Mouse (Mus musculus): ENCODE measurements around the gene 1110008L16Rik.
"Not testable (repeated sequence)": the region's sequence is repeated elsewhere in the genome, so short reads cannot be mapped to it uniquely, and the experiment has no call there.

1110008L16Rik gene

DNA sequence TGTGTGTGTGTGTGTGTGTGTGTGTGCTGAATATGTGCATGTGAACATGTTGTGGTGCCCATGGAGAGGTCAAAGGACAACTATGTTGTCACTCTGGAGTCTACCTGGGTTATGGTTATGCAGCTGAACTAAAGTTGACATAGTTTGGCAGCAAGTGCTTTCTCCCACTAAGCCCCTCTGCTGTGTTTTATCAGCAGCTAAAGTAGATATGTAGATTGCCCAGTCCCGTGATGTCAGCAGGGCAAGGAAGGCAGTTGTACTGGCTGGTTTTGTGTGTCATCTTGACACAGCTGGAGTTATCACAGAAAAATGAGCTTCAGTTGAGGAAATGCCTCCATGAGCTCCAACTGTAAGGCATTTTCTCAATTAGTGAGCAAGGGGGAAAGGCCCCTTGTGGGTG is 43.7 kb downstream of the 1110008L16Rik start:
- not testable (repeated sequence) for DNase-seq

DNA sequence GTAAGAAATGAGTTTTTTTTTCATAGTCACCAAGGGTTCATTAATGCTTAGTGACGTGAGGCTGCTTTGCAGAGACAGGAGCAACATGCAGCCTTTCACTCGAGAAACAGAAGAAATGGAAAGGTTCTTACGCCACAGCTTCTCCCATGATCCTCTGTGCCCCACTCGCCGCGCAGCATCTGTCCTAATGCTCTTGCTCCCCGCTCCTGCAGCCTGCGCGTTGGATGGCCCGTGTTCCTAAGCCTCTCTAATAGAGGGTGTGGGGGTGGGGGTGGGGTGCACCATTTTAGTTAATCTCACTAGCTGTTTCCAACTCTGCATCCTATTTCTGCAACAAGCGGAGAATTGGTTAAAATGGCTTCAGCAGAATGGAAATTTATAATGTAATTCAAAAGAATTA is 44.6 kb downstream of the 1110008L16Rik start:
- DNase-seq = no peak

DNA sequence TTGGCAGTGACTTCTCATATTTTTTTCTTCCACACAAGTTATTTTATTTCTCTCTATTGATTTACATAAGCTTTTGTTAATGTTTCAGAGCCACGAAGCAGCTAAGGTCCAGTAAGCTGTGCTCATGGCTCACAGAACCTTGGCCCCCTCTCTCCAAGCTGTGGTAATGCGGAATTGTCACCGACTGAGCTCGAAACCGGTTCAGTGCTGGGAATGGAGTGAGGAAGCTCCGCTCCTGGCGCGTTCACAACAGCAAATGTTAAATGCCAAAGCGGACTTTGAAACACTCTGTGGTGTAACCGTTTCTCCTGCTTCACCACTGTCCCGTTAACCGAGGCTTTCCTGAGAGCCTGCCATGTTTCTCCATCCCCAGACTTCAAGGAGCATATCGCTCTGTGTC is 45.2 kb downstream of the 1110008L16Rik start:
- DNase-seq = peak; percentile 6

DNA sequence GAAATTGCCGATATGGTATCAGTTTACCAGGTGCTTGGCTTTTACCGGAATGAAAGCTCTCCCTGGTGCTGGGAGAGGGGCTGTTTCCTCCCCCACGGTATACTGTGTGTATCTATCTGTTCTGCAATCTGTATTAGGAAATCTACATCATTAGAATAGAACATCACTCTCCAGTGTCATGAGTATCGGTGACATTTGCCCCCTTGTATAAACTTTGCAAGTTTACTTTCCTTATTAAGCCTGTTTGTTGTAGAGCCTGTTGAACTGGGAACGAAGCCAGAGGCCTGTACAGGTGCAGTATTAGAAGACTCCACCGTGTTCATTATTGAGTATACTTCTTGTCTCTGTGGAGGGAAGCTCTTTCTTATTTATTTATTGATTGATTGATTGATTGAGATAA is 54.0 kb downstream of the 1110008L16Rik start:
- DNase-seq = no peak

DNA sequence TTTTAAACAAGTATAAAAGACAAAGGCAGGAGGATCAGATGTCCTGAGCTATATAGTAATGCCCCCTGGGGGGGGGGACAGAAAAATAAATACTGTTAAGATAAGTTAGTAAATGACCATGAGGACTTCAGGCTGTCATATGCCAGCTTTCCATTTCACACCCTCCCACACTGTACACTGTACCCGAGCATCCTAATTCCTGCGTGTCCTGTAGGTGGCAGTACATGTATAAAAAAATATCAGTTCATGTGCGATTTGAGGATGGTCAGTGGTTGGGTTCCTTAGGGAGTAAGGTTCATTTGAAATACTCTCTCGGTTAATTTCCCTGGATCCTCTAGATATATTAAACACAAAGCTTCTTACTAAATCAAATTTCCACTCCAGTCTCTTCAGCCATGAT is 55.5 kb downstream of the 1110008L16Rik start:
- no peak for DNase-seq

DNA sequence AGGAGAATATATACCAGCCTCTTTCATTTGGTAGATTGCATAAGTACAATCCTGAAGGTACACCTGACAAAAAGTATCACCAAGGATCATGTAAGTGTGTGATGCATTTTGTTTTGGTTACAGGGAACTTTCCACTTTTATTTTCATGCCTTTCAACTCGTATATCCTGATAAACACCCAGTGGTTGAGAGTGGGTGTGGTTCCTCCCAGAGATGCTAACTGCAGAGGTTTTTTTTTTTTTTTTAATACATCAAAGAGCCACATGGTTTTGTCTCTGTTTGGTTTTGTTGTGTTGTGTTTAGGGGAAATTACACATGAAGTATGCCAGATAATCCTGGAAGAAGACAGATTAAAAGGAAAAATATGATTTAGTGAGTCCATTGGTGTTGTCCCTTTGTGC is 57.9 kb downstream of the 1110008L16Rik start:
- no peak for DNase-seq

DNA sequence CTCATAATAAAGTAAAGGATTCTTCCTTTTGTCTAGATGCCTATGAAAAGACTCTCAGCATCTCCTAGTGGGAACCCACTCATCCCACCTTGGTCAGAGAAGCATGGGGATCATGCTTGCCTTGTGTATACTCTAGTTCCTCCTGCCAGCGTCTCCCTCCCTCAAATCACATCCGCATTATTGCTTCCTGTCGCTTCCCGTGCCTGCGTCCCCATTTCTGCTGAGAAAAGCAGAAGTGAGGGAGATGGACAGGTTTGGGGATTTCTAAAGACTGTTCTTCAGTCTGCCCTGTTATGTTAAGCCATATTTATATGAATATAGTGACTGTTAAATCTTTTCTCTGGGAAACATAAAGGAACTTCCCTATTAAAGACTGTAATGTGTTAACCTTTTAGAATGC is 61.6 kb downstream of the 1110008L16Rik start:
- DNase-seq = no peak

DNA sequence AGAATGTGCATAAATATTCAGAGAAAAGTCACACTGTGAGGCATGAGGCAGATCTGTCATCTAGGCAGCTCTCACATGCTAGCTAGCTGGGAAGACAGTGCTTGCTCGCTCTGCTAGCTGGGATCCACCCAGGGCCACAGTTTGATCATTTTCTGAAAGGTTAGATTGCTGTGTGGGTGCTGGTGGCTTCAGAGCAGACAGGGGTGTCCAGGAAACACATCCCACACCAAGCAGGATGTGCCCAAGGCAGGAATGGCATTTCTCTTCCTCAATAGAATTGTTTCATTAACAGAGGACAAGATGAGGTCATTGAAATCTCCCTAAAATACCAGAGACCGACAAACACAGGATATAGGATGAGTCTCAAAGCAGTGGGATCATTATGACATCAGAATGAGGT is 65.7 kb downstream of the 1110008L16Rik start:
- DNase-seq = no peak

DNA sequence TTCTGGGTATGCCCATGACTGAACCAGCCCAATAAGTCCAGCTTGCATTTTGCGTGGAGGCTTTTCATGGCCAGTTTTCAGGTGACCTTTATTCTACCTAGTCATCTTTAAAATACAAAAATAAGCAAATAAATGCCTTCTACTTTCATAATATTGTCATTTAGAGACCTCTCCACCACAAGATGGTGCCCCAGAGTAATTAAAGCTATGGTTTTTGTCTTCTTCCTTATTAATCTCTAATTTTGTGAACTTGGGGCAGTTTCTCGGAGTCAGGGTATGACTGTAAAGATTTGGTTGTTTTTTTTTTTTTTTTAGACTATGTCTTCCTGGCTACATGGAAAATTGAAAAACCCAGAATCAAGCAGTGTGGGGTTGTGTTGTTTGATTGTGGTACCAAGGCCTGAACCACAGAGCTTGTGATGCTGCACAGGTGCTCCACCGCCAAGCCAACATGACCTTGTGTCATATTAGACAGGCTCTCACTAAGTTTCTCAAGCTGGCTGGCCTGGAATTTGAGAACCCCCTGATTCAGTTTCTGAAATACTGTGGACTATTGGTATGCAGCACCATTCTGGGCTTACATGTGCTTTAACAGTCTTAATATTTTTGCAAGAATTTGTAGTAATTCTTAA is 73.2 kb downstream of the 1110008L16Rik start:
- DNase-seq = no peak

DNA sequence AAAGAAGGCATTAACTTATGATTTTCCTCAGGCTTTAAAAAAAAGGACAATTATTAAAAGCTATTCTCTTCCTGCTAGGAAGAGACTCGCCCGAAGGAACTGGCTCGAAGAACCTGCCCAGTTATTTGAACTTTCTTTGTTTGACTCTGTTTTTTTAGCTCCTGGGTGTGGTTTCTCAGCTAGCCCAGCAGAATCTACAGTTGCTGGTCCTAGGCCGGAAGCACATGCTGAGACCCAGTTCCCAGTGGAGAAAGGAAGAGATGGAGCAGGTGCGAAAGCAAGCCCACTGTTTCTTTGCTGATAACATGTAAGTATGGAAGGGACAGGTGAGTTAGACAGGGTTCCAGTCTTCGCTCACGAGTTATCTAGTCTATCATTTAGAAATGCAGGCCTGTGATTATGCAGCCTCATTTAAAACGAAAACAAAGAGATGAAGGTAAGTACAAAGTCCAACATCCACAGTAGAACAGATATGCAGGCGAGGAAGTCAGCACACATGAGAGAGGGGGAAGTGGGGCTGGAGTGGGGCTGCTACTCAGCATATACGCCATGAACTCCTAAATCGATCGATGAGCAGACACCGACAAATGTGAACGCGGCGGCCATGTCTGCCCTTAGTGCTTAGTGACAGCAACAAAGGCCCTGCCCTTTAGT is 77.7 kb downstream of the 1110008L16Rik start:
- DNase-seq = no peak

DNA sequence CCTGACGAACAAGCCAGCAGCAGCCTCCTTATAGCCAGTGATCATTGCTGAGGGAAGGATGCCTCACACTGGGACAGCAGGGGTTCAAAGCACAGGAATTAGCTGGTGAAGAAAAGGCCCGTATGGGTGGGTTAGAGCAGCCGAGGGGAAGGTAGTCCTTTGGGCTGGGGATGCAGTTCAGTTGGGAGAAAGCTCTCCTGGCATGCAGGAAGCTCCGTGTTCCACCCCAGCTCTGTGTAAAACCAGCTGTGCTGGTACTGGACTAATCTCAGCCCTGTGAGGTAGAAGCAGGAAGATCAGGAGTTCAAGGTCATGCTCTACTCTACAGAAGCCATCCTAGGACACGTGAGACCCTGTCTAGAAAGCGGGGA is 78.2 kb downstream of the 1110008L16Rik start:
- DNase-seq = no peak

DNA sequence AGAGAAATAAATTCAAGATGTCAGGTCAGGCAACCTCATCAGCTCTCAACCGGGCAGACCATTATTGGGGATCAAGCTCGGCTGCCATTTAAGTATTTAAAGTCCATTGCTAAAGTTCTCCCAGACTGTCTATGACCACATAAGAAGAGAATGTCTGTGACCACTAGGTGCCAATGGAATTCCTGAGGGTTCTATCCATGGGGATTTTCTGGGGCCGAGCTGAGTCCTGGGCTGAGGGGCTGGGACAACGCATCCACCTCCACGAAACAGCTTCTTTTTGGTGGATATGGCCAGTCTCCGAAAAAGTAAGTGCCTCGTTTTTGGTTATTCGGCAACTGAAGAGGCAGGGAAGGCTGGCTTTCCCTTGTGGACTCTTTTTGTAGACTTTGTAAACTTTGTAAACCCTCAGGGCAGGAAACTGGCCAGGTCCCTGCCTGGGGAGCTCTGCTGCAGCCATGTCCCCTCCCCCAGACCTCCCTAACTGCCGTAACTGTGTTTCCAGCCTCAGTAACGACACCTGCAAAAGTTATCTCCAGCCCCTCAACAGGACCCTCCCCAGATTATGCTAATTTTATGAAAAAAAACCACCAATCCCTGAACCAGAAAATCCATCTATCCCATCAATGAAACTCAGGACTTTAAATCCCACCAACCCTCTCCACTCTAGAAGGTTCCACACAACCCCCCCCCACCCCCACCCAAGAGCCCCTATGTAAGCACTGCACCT is 84.8 kb downstream of the 1110008L16Rik start, which contains the start of gene Psma6:
TSS of gene Psma6 (plus strand) at position 200 of the 727 bp plus-strand sequence.
- DNase-seq = no peak

DNA sequence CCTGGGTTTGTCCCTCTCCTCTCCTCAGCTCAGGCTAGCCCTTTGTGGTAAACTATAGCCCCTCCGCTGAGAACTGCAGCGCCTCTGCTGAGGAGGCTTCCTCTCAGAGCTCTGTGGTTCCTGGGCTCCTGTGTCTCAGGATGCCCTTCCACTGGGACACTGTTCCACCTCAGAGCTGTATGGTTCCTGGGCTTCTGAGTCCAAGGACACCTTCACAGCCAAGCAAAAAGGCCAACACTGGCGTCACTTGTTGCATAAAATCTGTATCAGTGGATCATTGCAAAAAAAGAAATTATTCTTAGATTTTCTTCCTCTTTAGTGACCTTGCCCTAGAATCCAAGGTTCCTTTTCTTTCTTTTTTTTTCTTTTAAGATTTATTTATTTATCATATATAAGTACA is 85.4 kb downstream of the 1110008L16Rik start:
- DNase-seq = no peak

DNA sequence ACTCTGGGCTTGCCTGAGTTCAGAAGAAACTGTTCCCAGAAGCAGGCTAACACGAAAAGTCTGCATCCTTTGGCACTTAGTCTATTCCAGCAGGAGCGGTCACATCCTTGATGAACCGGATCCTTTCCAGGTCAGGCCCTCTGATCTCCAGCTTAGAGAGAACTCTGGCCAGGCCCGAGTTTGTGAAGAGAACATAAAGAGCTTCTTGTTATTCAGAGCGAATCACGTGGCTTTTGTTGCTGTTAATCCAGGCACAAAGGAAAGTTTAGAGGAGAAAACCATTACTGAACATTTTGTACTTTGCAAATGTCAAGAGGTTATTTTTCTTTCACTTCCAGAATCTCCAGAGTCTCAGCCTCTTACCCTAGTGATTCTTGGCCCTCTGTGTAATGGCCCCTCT is 86.6 kb downstream of the 1110008L16Rik start:
- DNase-seq = no peak

DNA sequence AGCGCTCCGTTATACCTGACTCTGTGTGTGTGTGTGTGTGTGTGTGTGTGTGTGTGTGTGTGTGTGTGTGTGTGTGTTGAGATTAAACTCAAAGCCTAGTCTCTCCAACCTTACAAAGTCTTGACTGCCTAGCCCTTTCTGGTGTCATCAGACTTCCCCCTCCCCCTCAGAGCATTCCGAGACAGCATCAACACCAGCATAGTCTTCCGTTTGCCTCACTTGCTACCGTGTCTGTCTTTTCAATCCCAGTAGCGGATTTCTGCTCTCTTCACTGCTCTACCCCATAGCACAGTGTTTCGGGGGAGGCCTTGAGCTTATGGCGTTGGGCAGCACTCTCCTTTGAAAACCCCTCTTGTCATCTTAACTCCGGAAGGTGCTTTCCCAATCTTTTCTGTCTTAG is 87.1 kb downstream of the 1110008L16Rik start:
- no peak for DNase-seq

DNA sequence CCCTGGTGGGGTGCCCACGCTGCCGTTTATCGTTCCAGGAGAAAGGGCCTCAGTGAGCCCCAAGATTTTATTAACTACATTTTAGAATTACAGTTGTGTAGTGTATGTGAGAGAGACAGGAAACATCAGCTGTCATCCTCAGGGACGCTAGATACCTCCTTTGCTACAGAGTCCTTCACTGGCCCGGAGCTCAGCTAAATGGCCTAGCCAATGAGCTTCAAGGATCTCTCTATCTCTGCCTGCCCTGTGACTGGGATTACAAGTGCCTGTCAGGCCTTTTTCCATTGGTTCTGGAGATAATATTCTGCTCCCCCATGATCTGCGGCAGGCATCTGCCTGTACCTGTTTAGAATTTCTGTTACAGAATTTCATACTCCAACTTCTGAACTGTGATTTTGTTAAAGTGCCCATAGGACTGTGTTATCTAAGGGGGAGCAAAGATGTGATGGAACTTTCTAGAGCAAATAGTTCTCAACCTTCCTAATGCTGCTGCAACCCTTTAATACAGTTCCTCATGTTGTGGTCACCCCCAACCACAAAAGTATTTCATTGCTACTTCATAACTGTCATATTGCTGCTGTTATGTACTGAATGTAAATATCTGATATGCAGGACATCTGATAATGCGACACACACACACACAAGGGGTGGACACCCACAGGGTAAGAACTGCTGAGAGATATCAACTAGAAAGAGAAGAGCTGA is 87.9 kb downstream of the 1110008L16Rik start:
- no peak for DNase-seq

DNA sequence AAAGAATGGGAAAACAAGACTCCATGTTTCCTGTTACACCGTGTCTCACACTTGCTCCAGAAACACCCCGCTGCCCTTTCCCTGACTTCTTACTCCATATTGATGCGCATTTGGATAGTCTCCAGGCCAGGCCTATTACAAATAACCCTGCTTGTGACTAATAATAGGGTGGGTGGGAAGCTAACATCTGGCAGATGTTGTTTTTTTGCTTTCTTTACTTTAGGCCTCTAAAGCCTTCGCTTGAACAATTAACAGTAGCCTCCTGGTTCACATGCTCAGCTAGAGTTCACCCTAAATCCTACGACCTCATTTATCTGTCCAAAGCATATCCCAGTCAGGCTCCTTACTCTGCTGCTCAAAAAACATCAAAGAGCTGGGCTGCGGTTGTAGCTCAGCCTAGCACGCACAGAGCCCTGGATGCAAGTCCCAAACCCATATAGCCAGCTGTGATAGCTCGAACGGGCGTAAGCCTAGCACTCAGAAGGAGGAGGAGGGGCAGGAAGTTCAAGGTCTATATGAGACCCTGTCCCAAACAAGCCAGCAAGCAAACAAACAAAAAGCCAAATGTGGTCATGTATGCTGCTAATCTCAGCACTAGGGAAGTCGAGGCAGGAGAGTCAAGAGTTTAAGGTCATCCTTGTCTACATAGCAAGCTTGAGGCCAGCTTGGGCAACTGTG is 88.5 kb downstream of the 1110008L16Rik start:
- no peak for DNase-seq

DNA sequence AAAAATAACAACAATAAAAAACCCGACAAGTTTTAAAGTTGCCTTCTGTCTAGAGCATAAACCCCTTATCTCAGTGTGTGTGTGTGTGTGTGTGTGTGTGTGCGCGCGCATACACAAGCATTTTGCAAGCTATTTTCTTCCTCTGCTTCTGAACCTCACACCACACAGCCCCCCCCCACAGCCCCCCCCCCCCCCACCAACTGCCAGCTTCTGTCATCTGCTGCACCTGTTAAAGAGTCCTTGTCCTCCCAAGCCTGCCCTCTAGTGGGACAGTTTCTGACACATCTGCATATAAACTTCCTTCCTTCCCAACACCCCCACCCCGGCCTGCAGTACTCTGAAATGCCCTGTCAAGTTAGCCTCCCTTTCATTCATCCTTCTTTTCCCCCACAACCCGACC is 89.1 kb downstream of the 1110008L16Rik start:
- DNase-seq = peak; percentile 38

DNA sequence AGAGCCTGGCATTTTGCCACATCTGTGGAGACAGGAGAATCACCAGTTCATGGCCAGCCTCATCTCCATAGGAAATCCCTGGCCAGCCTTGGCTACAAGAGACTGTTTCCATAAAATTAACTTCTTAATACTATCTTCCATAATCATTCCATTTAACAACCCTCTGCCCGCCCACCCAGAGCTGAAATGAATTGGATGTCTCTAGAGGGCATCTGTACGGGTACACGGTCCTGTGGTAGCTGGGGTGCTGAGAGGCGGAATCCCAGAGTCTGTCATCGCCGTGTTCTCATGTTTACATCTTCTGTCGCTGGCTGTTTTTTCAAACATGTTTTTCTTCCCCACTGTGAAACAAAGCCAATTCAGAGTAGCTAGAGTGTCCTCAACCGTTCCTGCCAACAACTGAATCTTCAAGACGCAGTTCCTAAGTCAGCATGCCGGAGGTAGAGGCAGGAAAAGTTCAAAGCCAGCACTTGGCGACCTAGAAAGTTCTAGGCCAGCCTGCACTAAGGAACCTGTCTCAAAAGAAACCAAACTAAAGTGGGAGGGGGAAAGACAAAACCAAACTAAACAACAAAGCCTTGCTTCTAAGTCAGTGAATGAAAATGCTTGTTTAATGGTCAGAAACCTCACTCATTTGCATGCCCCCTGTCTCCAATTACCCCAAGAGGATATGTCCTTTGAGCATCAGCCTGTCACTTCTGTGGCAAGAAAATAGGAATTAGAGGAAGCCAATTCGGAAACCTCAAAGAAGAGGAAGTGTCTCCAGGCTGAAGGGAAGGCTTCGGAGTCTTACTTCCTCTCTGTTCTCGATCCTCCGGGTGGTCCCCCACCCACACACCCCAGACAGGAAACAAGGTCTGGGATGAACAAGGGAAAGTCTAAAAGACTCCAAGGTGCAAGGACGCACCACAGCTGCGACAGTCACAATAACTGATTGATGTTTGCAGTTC is 90.0 kb downstream of the 1110008L16Rik start:
- no peak for DNase-seq

DNA sequence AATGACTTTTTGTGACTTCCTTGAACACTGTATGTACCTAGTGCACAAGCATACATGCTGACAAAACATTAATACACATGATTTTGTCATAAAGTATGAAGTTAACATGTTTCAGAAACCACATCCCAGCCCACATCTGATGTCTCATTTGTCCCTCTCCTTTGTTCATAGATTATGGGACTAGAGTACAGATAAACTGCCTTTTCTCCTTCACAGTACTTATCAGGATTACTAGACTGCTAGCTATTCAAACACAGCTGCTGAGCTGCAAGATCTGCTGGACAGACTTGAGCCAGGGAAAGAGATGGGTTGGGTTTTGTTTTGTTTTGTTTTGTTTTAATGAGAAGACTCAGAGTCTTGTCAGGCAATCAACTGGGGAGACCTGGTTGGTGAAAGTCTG is 92.7 kb downstream of the 1110008L16Rik start:
- DNase-seq = no peak

DNA sequence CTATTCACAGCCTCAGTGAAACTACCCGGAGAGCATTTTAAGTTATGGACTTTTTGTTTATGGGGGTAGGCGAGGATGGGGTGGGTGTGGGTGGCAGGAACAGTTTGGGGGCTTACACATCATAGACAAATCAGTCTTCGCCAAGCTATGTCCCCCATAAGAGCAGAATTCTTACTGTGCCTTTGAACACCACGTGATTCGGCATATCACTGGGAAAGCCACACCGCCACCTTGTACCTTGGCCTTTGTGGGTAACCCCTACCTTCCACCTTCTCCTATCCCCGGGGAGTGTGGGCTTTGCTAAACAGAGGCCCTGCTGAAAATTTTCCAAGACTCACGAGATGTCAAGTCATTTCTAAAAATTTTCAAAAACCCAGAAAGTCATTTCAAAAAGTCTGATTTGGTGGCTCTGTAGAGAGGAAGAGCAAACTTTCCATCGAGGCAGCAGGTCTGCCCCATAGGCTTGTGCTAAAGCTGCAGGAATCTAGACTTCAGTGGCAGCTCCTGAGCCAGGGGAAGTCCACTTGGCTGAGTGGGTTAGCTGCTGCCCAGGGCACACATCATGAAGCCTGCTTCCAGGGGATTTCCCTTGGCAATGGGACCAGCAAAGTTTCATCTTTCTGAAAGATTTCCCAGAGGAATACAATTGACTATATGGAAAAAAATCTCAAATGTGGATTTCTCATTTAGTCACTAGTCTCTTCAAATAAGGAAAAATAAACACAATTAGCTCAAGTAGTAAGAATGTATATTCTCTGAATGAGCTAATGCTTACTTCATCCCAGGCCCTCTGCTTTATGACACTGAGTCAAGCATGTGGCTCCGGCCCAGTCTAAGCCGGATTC is 93.6 kb downstream of the 1110008L16Rik start:
- DNase-seq = no peak

Measured in right cerebral cortex, postnatal 4 days (tissue).